Mouse (Mus musculus) c-Kit-positive CD71-positive TER-119-positive erythroid progenitor cells, embryonic 14.5 days (primary cell): Measurements from ENCODE around the gene Tepsin.

Experiments
- DNase-seq: peaks from one replicate; pipeline ENCODE4 v3.0.0-alpha.2; 2013; ENCODE audit warnings: low spot score

Tepsin gene

DNA sequence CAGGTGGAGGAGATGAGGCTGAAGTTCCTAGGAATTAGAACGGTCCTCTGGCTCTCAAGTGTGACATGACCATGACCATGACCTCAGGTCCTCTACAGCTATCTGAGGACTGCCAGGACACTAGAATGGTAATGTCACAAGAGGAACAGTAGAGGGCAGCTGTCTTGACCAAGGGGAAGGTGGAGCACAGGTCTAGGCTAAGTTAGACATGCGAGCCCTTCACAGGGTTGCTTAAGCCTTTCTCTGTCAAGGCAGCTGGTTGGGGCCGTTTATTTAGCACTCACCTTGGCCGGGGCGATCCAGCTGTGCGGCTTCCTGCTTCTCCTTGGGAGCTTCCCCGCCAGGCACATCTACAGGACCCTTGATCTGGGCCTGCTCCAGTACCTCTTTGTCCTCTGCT is 12.0 kb upstream of the Tepsin start:
- DNase-seq, result no peak

DNA sequence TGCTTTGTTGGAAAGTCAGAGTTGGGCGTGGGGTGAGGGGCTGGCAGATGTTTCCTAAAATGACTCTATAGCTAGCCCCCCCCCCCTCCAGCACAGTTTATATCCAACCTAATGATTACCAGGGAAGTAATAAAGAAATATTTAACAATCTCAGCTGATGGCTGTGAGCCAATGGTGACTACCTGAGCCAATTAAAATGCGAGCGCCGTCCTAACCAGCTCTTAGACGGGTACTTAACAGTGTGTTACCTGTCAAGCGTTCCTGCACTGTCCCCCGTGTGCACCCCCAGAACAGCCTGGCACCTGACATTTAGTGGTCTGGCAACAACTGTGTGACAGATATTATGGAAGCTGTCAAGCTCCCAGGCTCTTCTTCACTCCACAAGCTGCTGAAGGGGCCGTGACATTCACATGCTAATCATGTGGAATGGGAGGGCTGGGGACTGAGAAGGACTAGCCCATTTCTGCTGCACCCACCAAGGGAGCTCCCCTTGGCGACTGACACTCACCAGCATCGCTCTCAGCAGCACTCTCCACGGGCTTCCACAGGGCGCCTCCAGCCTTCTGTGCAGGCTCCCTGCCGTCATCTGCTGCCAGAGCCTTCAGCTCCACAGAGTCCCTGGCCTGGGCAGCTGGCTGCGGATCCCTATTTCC is 11.2 kb upstream of the Tepsin start:
- no peak for DNase-seq

- DNase-seq, result no peak
Measured at GRCm38 (mm10) chr11:120107796-120108195, 9.3 kb upstream of the Tepsin start.

DNA sequence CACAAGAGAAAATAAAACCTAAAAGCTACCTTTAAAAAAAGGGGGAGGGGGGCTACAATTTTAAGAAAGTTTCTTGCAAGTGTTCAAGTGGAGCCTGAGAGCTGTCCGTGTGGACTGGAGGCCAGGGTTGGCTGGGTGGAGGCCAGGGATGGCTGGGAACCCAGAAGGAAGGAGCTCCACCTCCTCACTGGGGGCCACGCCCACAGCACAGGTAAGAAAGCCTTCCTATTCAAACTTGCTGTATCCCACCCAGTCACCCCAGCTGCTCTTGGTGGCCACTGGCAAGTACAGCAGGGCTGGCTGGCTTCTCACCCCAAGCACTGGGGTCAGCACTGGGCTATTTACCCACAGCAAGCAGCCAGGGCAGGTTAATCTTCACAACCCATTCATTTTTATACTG is 8.5 kb upstream of the Tepsin start:
- no peak for DNase-seq

- DNase-seq, result no peak
Measured at GRCm38 (mm10) chr11:120103431-120103997, 5.0 kb upstream of the Tepsin start.

DNA sequence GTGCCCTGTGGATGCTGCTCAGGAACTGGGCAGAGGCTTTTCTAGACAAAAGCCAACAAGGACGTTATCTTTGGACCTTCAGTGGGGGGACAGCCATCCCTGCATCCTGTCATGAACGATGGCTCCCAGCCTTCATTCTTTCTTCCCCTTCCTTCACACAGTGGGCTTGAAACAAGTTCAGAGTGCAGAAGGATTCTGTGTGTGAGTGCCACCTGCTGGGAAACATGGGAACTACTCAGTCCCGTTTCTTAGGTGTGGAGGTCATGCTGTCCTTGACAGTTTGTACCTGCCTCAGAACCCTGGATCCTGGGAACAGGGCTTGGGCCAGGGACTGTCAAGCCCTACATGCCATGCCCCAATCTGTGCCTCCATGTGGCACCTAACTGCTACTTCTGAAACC is 2.5 kb upstream of the Tepsin start:
- peak; percentile 65 for DNase-seq

DNA sequence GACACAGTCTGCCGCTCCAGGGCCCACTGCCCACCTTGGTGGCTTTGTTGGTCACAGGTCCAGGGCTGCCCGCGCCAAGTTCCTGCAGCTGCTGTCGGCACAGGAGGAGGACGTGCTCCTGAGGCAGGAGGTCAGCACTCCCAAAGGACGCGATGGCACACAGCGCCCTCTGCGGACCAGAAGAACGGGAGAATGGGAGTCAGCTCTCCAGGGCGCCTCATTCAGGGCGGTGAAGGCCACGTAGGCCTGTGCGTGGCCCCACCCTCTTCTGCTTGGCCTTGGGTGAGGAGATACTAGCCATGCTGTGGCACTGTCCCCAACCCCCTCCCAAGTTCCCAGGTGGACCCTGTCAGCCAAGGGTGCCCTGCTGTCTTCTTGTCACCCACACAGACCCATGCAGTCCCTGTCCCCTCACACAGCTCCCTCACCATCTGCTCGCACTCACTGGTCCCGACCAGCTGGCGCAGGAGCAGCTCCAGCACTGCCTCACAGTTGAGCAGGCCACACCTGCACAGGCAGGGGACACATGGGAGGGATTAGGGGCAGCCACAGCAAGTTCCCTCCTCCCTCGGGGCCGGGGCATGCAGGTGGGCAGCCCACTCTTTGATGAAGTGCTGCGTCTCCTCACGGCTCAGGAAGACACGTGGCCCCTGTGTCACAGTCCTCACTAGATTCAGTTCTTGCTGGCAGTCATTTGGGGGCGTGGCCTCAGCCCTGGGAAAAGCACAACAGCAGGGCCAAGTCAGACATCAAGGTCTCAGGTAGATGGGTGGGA is 5.5 kb downstream of the Tepsin start:
- no peak for DNase-seq

- DNase-seq, result no peak
Measured at GRCm38 (mm10) chr11:120090661-120091060, 7.9 kb downstream of the Tepsin start.

GRCm38 (mm10) chr11:120086702-120087152 is 11.8 kb downstream of the Tepsin start, which contains the start of gene Cep131:
Cep131 (minus strand) TSS chr11:120086827.
- DNase-seq, result peak; percentile 97

- no peak for DNase-seq
Measured at GRCm38 (mm10) chr11:120085891-120086627, 12.5 kb downstream of the Tepsin start.

GRCm38 (mm10) chr11:120080282-120080681 is 18.2 kb downstream of the Tepsin start:
- DNase-seq, result no peak

GRCm38 (mm10) chr11:120076191-120076590 is 22.3 kb downstream of the Tepsin start:
- no peak for DNase-seq

DNA sequence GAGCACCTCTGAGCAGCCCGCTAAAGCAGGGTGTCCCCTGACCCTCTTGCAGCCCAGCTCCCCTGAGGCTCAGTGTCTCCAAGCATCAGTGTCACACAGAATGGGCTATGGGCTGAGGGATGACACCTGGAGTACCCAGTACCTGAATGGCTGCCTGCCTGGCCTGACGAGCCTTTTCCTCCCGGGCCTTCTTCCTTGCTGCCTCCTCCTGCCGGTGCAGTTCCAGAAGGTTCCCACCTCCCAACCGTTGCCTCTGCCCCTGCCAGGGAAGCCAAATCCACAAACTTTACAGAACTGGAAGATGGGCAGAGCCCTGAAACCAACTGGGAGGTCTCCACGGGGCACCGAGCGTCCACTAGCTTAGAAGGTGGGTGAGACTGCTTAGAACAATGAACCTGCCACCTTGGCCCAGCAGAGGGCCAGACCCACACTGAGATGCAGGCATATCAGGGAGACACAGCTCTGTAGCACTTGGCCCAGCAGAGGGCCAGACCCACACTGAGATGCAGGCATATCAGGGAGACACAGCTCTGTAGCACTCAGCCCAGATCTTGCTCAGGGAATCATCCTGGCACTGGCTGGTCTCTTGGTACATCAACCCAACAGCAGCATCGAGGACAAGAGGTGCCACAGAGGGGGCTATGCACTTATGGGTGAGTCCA is 25.4 kb downstream of the Tepsin start:
- no peak for DNase-seq

- DNase-seq, result no peak
Measured at GRCm38 (mm10) chr11:120071731-120072320, 26.7 kb downstream of the Tepsin start.

DNA sequence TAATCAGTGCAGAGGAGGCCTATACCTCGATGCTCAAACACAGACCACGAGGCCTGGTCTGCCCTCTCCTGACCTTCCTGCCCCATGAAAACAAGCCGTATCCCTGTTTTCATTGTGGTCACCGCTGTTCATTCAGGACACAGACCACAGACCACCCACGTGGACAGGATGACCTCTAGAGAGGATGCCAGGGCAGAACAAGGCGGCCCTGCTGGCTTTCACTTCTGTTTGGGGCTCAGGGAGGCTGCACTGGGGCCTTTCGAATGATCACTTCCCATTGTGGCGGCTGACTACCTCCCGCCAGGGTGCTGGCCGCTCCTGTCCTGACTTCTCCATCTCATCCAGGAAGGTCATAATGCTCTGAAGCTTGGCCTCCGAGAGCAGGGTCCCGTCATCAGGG is 27.5 kb downstream of the Tepsin start:
- DNase-seq, result no peak

GRCm38 (mm10) chr11:120070286-120070930 is 28.1 kb downstream of the Tepsin start:
- DNase-seq, result no peak

GRCm38 (mm10) chr11:120069261-120069660 is 29.3 kb downstream of the Tepsin start:
- DNase-seq, result no peak

DNA sequence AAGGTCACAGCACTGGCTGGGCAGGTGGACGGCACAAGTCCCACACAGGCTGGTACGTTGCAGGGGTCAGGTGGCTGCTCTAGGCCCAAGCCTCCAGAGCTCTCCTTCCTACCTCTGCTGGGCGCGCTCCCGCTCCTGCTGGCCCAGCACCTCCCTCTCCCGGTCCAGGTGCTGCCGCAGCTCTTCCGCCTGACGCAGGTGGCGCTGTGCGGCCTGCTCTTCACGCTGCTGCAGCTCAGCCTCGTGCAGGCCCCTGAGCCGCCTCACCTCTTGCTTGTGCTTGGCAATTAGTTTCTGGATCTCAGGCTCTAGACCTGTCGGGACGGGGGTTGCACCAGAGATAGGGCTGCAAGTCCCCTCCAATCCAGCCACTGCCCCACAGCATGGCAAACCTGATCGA is 30.7 kb downstream of the Tepsin start:
- no peak for DNase-seq

DNA sequence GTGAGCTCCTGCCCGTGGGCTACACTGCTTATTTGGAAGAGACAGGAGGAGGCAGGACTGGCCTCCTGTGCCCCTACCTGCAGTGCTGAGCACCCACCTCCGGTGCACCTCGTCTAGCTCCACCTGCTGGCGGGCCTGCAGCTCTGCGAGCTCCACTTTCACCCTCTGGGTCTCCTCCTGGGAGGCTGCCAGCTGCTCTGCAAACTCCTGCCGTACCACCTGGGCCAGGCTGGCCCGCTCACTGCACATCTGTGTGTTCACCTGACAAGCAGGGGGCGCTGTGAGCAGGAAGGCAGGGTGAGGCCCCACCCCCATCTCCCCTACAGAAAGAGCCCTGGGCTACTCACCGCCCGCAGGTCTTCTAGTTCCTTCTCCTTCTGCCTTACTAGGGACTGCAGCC is 33.2 kb downstream of the Tepsin start:
- DNase-seq, result peak; percentile 13

- DNase-seq, result no peak
Measured at GRCm38 (mm10) chr11:120064668-120065040, 33.9 kb downstream of the Tepsin start.
